Mouse (Mus musculus) layer of hippocampus, adult 18-20 months (tissue): Measurements from ENCODE around the gene Mgmt. TPM values are rescaled to one million over a fixed set of nuclear protein-coding genes. Genes with fewer than 3 reads are reported as not detected.

ENCODE experiments used
- DNase-seq, 2 experiments: peaks; one replicate each; pipeline ENCODE4 v3.0.0; 2022; ENCODE audit warnings: low spot score in 2 of 2
- total RNA-seq, 2 experiments: library from RNA; stranded (reverse); gene quantifications; 2 replicates each; pipeline ENCODE4 v1.2.3; 2021

Mgmt gene
- total RNA-seq, 2 experiments from 2014 or later: 0.77 to 0.94 TPM

DNA sequence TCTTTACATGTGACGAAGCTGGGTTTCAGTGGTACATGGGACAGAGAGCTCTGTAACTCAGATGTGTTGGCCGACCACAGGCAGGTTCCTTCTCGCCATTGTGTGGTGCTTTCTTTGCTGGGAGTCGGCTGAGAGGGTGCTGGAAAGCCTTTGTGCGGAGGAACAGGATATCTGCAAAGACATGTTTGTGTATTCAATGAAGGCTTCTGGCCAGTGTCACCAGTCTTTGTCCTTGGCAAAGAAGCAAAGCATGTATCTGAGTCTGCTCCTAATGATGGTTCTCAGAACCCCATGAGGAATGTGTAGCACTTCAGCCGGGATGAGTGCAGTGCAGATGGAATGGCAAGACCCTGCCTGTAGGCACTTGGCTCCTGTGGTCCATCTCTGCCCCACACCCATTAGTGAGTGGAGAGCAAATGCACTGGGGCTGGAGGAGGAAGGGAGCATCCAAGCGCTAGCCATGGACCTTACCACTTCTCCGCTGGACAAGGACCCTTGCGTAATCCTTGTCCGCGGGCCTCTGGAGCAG, 14.3 kb downstream of the Mgmt start:
- no peak for DNase-seq

- DNase-seq: no peak
These were observed 18.5 kb downstream of the Mgmt start for GRCm38 (mm10) chr7:136912901-136913300.

DNA sequence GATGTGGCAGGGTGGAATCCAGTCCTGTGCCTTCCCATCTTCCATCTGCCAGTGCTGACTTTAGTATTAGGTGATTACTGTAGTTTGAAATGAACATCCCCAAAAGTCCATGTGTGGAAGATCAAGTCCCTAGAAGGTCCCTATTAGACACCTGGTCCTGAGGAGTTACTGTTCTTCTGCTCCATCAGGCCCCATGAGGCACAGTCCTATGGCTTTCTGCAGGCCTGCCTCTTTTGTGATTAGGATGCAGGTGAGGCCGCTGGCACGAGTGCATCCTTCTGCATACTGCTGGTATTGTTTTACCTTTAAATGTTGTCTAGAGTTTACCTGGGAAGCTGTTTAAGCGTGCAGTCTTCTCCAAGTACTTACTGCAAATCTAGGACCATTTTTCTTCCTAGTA, 21.6 kb downstream of the Mgmt start:
- DNase-seq: no peak

- DNase-seq: no peak
These were observed 26.8 kb downstream of the Mgmt start for GRCm38 (mm10) chr7:136920976-136921755.

GRCm38 (mm10) chr7:136922230-136922629, 27.8 kb downstream of the Mgmt start:
- DNase-seq: no peak

- DNase-seq: peak in 1 of 2 experiments; percentile 8
These were observed 30.3 kb downstream of the Mgmt start for GRCm38 (mm10) chr7:136924610-136925260.

DNA sequence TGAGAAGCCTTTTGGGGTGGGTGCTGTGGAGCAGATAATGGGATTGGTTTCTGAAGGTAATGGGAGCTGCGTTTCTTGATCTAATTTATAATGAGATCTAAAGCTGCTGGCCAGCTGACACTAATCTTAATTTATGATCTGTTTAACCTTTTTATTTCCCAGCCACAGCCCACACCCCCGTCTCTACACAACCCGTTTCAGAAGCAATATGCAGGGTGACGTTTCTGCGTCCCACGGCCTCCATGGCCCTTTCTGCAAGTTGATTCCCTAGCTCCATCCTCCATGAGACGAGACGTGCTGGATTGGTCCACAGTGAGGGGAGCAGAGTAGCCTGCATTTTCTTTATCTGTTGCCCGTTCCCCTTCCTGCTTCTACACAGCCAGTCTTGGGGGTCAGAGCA, 31.8 kb downstream of the Mgmt start:
- DNase-seq: no peak

GRCm38 (mm10) chr7:136930451-136930850, 36.0 kb downstream of the Mgmt start:
- no peak for DNase-seq

DNA sequence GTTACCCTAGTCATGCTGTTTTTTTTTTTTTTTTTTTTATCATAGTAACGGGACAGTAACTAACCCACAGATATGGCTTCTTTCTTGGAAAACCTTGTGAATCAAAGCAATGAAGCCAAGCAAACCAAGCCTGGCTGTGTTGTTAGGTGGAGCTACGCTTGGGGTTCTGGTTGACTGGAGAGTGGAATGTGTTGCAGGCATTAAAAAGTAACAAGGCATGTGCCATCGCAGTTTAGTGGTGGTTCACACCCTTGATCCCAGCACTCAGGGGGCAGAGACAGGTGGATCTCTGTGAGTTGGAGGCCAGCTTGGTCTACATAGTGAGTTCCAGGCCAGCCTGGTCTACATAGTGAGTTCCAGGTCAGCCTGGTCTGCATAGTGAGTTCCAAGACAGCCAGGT, 39.0 kb downstream of the Mgmt start:
- DNase-seq: no peak

- peak in 1 of 2 experiments; percentile 8 for DNase-seq
These were observed 39.9 kb downstream of the Mgmt start for GRCm38 (mm10) chr7:136934336-136934735.

GRCm38 (mm10) chr7:136934784-136935183, 40.4 kb downstream of the Mgmt start:
- no peak for DNase-seq

DNA sequence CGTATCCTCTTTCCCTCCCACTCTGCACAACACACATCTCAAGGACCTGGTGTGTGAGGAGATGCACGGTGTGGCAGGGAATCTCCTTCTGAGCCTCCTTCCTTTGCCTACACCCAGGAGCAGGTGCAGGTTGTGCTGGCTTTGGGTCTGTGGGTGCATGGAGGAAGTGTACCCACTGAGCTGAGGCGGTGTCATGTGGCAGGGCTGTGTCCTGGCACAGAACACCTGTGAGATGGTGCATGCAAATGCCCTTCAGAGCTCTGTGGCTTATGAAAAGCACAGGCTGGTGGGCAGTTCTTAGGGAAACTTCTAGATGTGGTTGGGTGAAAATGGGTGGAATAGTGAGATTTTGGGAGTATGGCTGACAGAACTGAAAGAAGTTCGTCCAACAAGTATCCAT, 44.0 kb downstream of the Mgmt start:
- DNase-seq: no peak

GRCm38 (mm10) chr7:136942414-136942813, 48.0 kb downstream of the Mgmt start:
- DNase-seq: no peak

- no peak for DNase-seq
These were observed 49.5 kb downstream of the Mgmt start for GRCm38 (mm10) chr7:136943886-136944285.

DNA sequence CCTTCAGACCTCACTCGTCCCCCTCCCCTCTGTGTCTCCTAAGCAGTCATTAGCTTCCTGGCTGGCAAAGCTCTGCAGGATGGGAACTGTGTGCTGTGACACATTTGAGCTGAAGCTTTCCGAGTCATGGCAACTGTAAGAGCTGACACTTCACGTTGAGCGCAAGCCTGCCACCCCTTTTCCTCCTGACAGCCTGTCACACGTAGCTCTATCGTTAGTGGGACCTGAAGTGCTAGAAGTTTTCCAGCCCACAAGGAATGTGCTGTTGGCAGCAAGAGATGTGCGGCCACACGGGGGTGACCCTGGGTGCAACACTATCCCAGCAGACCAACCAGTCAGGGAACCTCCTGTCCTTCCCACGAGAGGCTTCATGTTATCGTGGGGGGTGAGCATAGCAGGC, 51.3 kb downstream of the Mgmt start:
- peak in 1 of 2 experiments; percentile 3 for DNase-seq

DNA sequence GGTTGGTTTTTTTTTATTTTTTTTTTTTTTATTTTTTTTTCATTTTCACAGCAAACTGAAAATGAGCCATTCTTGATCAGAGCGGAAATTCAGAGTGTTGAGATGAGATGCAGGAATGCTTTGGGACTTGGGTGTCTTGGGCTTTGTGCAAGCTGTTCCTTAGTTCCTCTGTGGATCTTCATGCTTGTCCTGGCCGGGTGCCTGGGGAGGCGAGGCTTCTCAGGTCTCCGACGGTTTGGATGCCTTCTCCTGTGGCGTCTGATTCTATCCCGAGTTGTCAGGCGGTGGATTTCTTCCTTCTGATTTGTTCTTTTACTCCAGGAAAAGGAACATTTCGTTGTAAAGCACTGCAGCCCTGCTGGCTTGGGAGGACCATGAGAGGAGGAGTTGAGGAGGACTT, 51.7 kb downstream of the Mgmt start:
- DNase-seq: peak in 1 of 2 experiments; percentile 5

DNA sequence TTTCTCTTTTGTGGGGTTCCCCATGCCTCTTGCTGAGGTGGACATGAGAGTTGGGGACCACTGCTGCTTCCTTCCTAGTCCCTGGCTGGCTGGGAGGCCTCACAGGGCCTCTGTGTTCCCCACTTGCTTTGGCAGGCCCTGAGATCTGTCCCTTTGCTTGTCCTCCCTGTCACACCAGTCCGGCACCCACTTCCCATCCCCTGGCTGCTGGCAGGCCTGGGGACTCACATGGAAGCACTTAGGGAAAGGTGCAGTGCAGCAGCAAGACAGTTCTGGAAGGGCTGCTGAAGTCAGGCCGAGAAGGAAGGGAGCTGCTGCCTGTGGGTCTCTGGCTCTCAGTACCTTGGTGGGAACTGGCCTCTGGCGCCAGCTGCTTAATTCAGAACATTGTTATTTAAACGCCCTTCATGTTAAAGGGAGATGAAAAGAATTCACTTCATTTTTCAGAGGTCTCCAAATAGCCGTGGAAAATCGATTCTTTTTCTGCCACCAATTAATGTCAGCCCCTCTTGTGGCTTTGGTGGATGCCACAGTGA, 53.9 kb downstream of the Mgmt start:
- DNase-seq: no peak

GRCm38 (mm10) chr7:136952608-136953007, 58.2 kb downstream of the Mgmt start:
- no peak for DNase-seq

DNA sequence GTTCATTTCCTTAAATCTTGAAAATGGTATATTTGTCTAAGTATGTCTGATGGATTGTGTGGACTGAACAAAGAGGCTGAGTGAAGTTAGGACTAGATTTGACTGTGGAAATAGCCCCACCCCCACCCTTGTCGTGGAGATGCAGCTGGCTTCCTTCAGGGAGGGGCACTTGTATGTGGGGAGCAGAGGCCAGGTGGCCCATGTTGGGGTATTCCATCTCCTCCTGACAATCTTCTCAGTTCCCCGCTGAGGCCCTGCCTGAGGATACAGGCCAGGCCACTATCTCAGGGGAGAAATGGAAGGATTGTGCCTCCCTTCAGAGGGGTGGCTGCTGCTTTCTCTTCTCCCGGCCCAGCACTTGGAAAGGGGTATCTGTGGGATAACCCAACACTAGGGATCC, 58.8 kb downstream of the Mgmt start:
- no peak for DNase-seq

DNA sequence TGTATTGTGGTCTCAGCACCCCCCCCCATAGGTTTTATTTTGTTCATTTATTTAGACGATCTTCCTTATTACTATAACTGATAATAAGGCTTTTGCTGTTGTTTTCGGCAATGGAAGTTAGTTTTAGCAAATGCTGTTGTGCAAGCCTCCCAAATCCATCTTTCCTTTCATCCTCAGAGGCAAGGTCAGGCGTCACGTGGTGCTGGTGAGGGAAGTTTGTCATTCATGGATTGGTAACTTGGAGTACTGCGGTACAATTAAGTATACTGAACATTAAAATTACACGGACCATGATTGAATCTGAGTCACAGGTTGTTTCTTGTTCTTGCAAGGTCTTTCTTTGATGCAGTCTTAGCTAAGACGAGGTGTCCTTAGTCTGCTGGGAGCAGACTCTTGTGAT, 77.9 kb downstream of the Mgmt start:
- no peak for DNase-seq

- no peak for DNase-seq
These were observed 80.6 kb downstream of the Mgmt start for GRCm38 (mm10) chr7:136975001-136975400.

DNA sequence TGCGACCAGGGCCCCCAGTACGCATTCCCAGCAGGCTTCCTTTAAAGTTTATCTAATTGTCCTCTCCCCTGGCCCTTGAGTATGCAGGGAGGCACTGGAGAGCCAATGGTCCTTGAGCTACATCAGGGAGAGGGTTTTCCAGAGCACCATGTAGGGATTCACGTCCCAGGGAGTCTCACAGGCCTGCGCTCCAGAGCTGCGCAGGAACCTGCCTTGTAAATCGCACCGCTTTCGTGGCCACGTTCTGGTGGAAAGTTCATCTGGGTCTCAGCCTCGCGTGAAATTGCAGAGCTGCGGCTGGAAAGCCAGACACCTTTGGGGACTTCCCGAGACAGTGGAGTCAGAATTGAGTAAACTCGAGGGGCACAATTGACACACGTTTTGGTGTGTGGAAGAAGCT, 103.0 kb downstream of the Mgmt start:
- no peak for DNase-seq
